Mouse (Mus musculus): Measurements from ENCODE around the gene Stpg1.

GRCm38 (mm10) chr4:135584838-135585237 lies 90.2 kb downstream of the Stpg1 start:
- TF ChIP-seq GATA1 (IDR thresholded peaks at IDR 0.05; ENCODE audit: low read length) (no peak), TAL1 (IDR thresholded peaks at IDR 0.05; ENCODE audit: low read length) (no peak)
